Mouse (Mus musculus) heart, embryonic 10.5 days (tissue): ENCODE data around the gene Dscam. TPM values are rescaled to one million over a fixed set of nuclear protein-coding genes. Genes with fewer than 3 reads are reported as not detected.

Experiments
- DNase-seq: peaks from one replicate; pipeline ENCODE4 v3.0.0-alpha.2; 2017; ENCODE audit warnings: low spot score
- H3K27ac ChIP-seq: fragments of 300-500 bp; sonication (generic); 2 replicates; pipeline ENCODE4 v1.5.1; 2016; ENCODE audit warnings: mild to moderate bottlenecking
- H3K27me3 ChIP-seq: fragments of 300-500 bp; sonication (generic); 2 replicates; pipeline ENCODE4 v1.6.1; 2016; ENCODE audit warnings: mild to moderate bottlenecking; ENCODE audit not compliant: poor library complexity, insufficient read depth, severe bottlenecking
- H3K36me3 ChIP-seq: fragments of 300-500 bp; sonication (generic); 2 replicates; pipeline ENCODE4 v1.6.1; 2016; ENCODE audit warnings: mild to moderate bottlenecking, moderate library complexity
- H3K4me1 ChIP-seq: fragments of 300-500 bp; sonication (generic); 2 replicates; pipeline ENCODE4 v1.6.1; 2016; ENCODE audit warnings: mild to moderate bottlenecking
- H3K4me3 ChIP-seq: fragments of 300-500 bp; sonication (generic); 2 replicates; pipeline ENCODE4 v1.5.1; 2016; ENCODE audit warnings: mild to moderate bottlenecking, moderate library complexity
- H3K9me3 ChIP-seq: fragments of 300-500 bp; sonication (generic); 2 replicates; pipeline ENCODE4 v1.6.1; 2016; ENCODE audit warnings: mild to moderate bottlenecking, moderate library complexity
- WGBS: fragments of 180-500 bp; shearing (Covaris S2); methylation state at CpG from one replicate; pipeline ENCODE4 v1.1.7; 2016; 5-methylcytosine and 5-hydroxymethylcytosine counted together
- polyA plus RNA-seq: library from polyadenylated mRNA; unstranded; fragments of >200 nt; fragmentation: Nextera tagmentation; extraction: Ambion mirVana; gene quantifications from 2 replicates; pipeline ENCODE4 v1.2.1, GENCODE M21; 2016

Dscam gene
- polyA plus RNA-seq, 1 experiment from 2014 or later = 0.20 TPM

DNA sequence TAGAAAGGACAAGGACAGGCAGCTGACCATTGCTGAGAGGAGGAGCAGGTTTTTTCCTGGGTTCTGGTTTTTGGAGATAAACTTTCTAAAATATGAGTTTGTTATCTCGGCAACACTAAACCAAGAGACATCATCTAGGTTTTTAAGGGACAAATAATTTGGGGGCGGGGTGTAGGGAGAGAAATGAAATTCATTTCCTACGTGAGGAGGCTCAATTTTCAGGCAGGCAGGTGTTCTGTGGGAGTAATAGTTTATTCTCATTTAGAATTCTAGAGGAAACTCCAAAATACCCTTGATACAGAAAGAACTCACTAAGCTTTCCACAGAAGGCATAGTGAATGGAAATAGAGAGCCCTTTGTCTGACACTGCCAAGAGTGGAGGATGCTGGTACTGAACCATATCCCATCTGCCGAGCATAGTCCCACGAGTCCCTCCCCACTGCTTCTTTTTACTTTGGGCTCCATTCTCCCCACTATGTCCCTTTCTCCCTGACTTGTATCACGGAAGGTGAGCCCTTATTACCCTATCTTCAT, 415.5 kb downstream of the Dscam start:
- Histone ChIP-seq H3K27ac (no peak overlapping the region), H3K27me3 (peaks cover 23% of the 10 kb centered on the region), H3K36me3 (no peaks in the 10 kb centered on the region), H3K4me1 (peaks cover 27% of the 10 kb centered on the region), H3K4me3 (no peak overlapping the region), H3K9me3 (no peaks in the 10 kb centered on the region)
- no peak for DNase-seq
- WGBS = 77% methylated on average over 6 of the region's 6 CpGs

DNA sequence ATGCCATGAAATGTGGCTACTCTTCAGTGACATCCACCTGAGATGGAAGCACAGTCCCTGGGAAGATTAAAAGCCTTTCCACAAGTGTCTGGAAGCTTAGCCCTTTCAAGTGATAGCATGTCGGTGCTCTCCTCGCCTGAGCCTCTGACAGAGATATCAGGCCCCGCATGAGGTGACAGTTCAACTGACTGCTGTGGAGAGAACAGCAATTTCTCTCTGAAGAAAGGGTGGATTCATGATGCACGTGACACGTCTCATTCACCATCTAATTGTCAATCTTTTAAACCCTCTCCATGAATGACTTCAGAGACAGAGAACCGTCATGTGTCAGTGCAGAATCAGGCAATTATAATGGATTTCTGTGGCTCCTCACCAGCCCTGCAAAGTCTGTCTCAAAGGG, 416.2 kb downstream of the Dscam start:
- H3K27ac ChIP-seq = no peak overlapping the region
- WGBS = 32% methylated on average over 6 of the region's 6 CpGs
- no peaks in the 10 kb centered on the region for H3K9me3 ChIP-seq
- DNase-seq = no peak
- H3K4me1 ChIP-seq = peaks cover 27% of the 10 kb centered on the region
- H3K27me3 ChIP-seq = peaks cover 23% of the 10 kb centered on the region
- no peaks in the 10 kb centered on the region for H3K36me3 ChIP-seq
- no peak overlapping the region for H3K4me3 ChIP-seq

DNA sequence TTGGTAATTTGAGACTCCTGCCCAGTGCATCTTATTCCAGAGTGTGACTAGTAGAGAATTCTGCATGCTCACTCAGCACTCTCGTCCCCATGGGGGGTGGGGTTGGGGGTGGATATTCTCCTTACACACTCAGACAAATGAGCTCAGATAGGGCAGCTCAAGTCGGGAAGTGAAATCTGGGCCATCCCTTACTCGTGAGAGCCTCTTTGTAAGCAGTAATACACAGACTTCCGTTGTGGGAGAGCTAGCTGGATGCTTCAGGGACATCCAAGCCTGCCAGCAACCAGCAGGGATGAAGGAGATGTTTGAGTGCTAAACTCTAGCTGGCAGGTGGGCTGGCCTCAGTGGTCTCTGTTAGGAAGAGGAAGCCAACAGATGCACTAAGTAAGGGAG, 416.8 kb downstream of the Dscam start:
- no peak for DNase-seq
- no peak overlapping the region for H3K4me3 ChIP-seq
- WGBS = 25% methylated on average over 4 of the region's 4 CpGs
- H3K4me1 ChIP-seq = peaks cover 25% of the 10 kb centered on the region
- H3K27ac ChIP-seq = no peak overlapping the region
- no peaks in the 10 kb centered on the region for H3K36me3 ChIP-seq
- peaks cover 21% of the 10 kb centered on the region for H3K27me3 ChIP-seq
- H3K9me3 ChIP-seq = no peaks in the 10 kb centered on the region

DNA sequence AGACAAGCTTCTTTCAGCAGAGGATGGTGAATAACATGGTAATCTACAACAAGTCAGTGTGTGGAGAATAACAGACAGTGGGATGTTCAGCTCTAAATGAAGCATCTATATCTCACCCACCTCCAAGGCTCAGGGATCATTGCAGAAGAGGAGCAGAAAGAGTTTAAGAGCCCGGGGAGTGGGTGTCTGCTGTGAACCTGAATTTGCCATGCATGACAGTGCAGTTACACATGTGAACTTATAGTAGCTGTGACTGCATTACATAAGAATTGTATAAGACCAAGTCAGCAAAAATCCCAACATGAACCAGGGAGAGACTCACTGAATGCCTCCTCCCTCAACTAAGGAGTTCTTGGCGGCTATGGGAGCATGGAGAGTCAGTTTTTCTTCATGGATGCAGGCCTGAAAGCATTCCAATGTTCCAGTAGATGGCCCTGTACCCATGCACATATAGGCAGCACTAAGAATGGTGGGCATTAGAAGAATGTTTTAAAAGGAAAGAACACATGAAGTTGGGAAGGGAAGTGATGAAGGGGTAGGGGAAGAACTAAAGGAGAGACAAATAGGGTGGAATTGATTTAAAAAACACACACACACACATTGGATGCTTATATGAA, 417.3 kb downstream of the Dscam start:
- no peak for DNase-seq
- no peaks in the 10 kb centered on the region for H3K9me3 ChIP-seq
- H3K27ac ChIP-seq = no peak overlapping the region
- WGBS = 75% methylated on average over 2 of the region's 2 CpGs
- H3K36me3 ChIP-seq = no peaks in the 10 kb centered on the region
- H3K27me3 ChIP-seq = peaks cover 16% of the 10 kb centered on the region
- H3K4me3 ChIP-seq = no peak overlapping the region
- peaks cover 20% of the 10 kb centered on the region for H3K4me1 ChIP-seq

DNA sequence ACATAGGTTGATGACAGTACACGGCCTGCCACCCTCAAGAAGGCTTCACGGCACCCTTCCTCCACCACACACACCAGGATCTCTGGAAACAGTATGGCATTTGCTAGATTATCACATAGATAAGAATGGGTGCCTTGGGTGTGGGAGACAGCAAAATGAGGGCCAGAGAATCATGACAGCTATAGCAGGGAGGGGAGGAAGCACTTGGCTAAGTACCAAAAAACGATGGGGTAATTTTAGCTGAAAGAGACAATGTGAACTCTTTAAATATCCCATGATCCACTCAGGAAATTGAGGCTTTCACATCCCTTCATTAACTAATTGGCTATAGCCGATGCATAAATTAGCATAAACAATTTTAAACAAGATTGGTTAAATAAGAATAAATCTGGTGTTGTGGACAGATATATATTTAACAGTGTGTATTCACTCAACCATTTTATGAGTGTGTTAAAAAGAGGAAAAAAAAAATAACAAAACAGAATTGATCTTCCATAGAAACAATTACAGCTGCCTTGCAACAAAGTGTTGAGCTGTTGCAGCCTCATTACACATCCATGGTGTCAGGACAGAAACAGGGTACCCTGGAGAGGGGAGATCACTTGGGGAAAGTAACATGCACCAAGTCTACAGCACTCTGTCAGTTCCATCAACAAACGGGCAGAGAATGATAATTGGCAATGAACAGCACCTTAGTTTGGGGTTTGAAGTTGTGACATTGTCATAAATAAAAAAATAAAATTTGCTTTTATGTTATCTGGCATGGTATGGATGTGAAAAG, 427.9 kb downstream of the Dscam start:
- no peaks in the 10 kb centered on the region for H3K27me3 ChIP-seq
- H3K9me3 ChIP-seq = no peaks in the 10 kb centered on the region
- H3K36me3 ChIP-seq = no peaks in the 10 kb centered on the region
- H3K4me1 ChIP-seq = peaks cover 6% of the 10 kb centered on the region
- H3K4me3 ChIP-seq = no peak overlapping the region
- no peak for DNase-seq
- WGBS = 59% methylated on average over 5 of the region's 5 CpGs
- no peak overlapping the region for H3K27ac ChIP-seq

DNA sequence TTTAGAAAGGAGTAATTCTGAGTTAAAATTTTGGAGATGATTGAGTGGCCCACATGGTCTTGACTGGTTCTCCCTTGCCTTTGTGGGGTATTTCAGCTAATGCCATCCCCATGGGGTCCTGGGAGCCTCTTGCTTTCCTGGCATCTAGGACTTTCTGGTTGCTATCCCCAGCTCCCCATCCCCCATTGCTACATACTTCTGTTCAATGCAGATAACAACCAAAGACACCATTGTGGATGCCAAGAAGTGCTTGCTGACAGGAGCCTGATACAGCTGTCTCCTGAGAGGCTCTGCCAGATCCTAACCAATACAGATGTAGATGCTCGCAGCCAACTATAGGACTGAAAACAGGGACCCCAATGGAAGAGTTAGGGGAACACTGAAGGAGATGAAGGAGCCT, 429.2 kb downstream of the Dscam start:
- peaks cover 6% of the 10 kb centered on the region for H3K4me1 ChIP-seq
- no peaks in the 10 kb centered on the region for H3K27me3 ChIP-seq
- no peak for DNase-seq
- H3K27ac ChIP-seq = no peak overlapping the region
- H3K9me3 ChIP-seq = no peaks in the 10 kb centered on the region
- 27% methylated on average over 1 of the region's 1 CpGs for WGBS
- no peaks in the 10 kb centered on the region for H3K36me3 ChIP-seq
- H3K4me3 ChIP-seq = no peak overlapping the region

DNA sequence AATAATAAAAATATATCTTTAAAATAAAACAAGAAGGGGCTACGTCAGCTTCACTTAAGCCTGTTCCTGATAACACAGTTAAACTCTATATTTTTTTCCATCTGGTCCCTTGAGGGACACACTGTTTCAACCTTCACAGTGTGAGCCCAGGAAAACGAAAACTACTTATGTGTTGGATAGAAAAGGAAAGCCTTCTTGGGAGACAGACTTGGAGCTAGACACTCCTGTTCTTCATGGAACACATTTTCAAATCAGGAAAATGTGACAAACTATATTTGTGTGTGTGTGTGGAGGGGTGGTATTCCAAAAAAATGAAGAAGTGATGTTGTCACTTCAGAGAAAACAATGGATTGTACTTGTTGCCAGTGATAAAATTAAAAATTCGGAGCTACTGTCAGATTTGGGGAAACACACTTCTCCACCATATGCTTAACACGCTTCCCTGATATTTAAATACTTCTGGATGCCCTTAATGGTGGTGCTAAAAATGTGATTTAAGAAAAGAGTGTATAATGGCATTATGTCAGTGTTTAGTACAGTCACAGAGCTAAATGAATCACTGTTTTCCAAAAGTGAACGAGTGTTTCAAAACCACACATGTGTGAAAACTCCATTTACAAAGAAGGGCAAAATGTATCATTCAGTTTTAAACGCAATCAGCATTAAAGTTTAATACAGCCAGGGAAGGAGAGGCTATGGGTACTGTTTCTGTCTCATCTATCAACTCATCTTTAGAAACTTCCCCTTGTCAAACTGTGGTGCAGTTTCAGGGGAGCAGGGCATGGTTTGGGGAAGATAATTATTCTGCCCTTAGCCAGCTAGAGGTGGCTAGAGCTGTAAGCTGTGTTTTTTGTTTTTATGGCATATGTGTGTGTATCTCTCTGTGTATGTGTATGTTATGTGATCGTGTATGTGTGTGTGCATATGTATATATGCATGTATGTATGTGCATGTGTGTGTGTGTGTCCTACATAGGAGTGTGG, 430.2 kb downstream of the Dscam start:
- Histone ChIP-seq H3K4me1 (peaks cover 6% of the 10 kb centered on the region), H3K27me3 (no peaks in the 10 kb centered on the region), H3K9me3 (no peaks in the 10 kb centered on the region), H3K27ac (no peak overlapping the region), H3K4me3 (no peak overlapping the region), H3K36me3 (no peaks in the 10 kb centered on the region)
- WGBS = 73% methylated on average over 7 of the region's 7 CpGs
- no peak for DNase-seq

DNA sequence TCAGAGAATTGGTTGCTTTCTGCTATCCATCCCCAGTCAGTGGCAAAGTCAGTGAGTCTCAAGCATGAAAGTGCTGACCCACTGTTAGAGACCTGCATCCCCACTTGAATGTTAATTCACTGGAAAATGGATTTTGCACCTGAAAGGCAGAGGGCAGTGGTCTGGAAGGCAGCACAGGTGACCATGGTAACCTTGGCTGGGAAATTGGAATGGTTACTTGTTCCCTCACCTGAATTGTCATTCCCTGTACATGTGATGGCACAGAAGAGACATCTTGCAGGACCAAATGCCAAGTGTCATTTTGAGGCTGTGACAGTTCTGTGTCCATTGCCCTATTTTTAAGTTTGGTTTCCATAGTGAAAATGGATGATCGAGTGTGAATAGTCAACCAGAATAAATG, 434.1 kb downstream of the Dscam start:
- no peak for DNase-seq
- no peak overlapping the region for H3K27ac ChIP-seq
- 90% methylated on average over 1 of the region's 1 CpGs for WGBS
- H3K9me3 ChIP-seq = no peaks in the 10 kb centered on the region
- no peaks in the 10 kb centered on the region for H3K27me3 ChIP-seq
- no peak overlapping the region for H3K4me3 ChIP-seq
- H3K4me1 ChIP-seq = peaks cover 6% of the 10 kb centered on the region
- H3K36me3 ChIP-seq = no peaks in the 10 kb centered on the region

DNA sequence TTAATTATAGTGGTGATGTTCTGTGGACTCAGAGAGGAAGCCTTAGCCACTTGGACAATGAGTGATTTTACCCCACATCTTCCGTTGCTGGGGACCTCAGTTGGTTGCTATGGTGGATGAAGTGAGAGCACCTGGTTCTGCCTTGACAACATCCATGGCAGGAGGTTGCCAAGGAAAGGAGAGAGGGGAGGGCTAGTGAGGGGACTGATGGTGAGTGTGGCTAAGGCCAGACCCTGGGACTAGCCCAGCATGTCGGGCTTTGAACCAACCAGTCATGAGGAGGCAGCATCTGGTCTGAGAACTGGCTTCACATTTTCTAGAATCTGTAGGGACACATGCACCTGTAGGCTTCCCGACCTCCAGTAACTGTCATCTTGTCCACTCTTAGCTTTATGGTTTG, 439.7 kb downstream of the Dscam start:
- Histone ChIP-seq H3K9me3 (no peaks in the 10 kb centered on the region), H3K36me3 (no peaks in the 10 kb centered on the region), H3K27me3 (no peaks in the 10 kb centered on the region), H3K4me3 (no peak overlapping the region), H3K4me1 (no peaks in the 10 kb centered on the region), H3K27ac (no peak overlapping the region)
- WGBS = 75% methylated on average over 3 of the region's 3 CpGs
- DNase-seq = no peak

DNA sequence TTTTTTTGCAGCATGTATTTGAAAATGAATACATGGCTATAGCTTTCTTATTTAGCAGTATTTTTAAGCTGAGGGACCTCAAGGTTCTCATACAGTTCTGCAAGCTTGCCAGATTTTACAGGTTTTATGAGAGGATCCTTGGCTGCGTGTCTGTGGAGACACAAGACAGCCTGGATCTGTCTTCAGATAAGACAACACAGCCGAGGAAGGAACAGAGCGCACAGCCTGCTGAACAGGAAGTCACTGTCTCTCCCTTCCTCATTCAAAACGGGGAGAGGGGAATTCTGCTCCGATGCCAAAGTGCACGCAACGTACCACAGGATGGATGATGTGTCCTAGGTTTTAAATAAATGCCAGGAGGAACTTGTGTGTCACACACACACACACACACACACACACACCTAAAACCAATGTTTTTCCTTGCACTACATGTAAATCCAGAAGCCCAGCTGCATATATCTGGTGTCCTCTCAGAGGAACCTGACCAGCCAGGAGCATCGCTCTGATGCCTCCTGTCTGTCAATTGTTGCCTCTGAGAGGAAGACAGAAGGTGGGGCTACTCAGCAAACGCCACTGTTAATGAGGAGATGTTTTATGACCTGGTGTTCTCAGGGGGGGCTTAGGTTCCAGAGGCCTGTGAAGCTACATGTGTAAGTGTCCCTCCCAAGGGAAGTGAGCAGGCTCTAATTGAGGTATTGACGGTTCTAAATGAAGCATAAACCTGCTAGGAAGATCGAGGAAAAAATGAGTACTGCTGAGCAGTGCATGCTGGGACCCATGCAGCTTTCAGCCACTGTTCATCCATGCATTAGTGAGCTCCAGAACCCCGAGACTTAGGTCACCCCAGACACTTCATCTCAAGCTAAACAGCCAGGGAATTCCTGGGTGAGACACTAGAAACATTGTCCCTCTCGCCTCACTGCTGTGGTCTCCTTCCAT, 442.4 kb downstream of the Dscam start:
- DNase-seq = no peak
- Histone ChIP-seq H3K27me3 (no peaks in the 10 kb centered on the region), H3K4me3 (no peak overlapping the region), H3K9me3 (no peaks in the 10 kb centered on the region), H3K27ac (no peak overlapping the region), H3K36me3 (no peaks in the 10 kb centered on the region), H3K4me1 (no peaks in the 10 kb centered on the region)
- WGBS = 52% methylated on average over 13 of the region's 13 CpGs

DNA sequence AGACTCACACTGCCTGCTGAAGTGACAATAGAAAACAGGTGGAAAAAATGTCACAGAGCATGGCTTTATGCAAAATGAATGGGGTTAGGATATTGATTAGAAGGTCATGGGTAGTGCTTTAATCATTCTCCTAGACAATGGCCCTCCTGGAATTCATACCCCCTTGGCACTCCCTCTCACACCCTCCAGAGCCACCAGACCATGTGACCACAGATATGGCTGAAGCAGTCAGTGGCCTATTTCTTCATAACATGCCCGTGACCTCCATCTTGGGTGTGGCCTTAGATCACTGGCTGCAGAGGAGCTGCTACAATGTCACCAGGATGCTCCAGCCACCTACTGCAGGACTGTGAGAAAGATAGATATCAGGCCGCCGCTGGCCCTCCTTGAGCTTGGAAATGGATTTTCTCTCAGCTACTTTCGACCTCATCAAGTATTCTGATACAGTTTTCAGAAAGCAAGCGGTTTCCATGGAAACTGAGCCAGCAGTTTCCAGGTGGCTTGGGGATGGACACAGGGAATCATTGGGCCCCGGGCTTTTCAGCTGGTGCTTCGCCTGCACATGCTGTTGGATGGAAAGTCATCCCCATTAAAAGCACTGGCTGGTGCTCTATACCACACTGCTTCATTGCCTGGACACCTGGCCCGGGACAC, 445.4 kb downstream of the Dscam start:
- DNase-seq = no peak
- Histone ChIP-seq H3K4me3 (no peak overlapping the region), H3K36me3 (no peaks in the 10 kb centered on the region), H3K27me3 (0 out of 2 replicates have a peak, but pooled peaks cover 10% of the 10 kb centered on the region), H3K4me1 (no peaks in the 10 kb centered on the region), H3K27ac (no peak overlapping the region), H3K9me3 (no peaks in the 10 kb centered on the region)
- WGBS = 87% methylated on average over 8 of the region's 8 CpGs
